Mouse (Mus musculus) MEL-GATA-1-ER (cell line): ENCODE results near the gene Cfp.

Source experiments
- DNase-seq: peaks from one replicate; pipeline ENCODE4 v3.0.0-alpha.2; 2012; ENCODE audit warnings: low read depth; ENCODE audit errors: extremely low read depth

The Cfp gene

GRCm38 (mm10) chrX:20931364-20931763 is at the start of gene Cfp:
Gene Cfp, minus strand, starts transcription at chrX:20931555.
- peak; percentile 65 for DNase-seq

- DNase-seq: peak; percentile 29
Observed at GRCm38 (mm10) chrX:20980901-20981300, 49.5 kb upstream of the Cfp start.

- peak; percentile 93 for DNase-seq
Observed at GRCm38 (mm10) chrX:20961477-20962378, 30.4 kb upstream of the Cfp start, which contains the start of gene Uxt. Gene Uxt, minus strand, starts transcription at chrX:20962017.

- DNase-seq: peak; percentile 98
Observed at GRCm38 (mm10) chrX:20950191-20950880, 19.0 kb upstream of the Cfp start, which contains the start of gene Elk1. Gene Elk1, minus strand, starts transcription at chrX:20950608.

- DNase-seq: peak; percentile 16
Observed at GRCm38 (mm10) chrX:20946055-20946454, 14.7 kb upstream of the Cfp start.

- DNase-seq: no peak
Observed at GRCm38 (mm10) chrX:20931963-20932362, 608 bp upstream of the Cfp start.

GRCm38 (mm10) chrX:20929859-20930258 is 1.5 kb downstream of the Cfp start:
- no peak for DNase-seq

- DNase-seq: no peak
Observed at GRCm38 (mm10) chrX:20924976-20925375, 6.4 kb downstream of the Cfp start.

GRCm38 (mm10) chrX:20923506-20923905 is 7.8 kb downstream of the Cfp start:
- DNase-seq: no peak

GRCm38 (mm10) chrX:20921366-20921765 is 10.0 kb downstream of the Cfp start:
- no peak for DNase-seq

- peak; percentile 39 for DNase-seq
Observed at GRCm38 (mm10) chrX:20920844-20921364, 10.5 kb downstream of the Cfp start, which contains the start of gene Syn1. Gene Syn1, minus strand, starts transcription at chrX:20921004.

GRCm38 (mm10) chrX:20920249-20920843 is 11.0 kb downstream of the Cfp start:
- DNase-seq: no peak

GRCm38 (mm10) chrX:20915075-20915474 is 16.3 kb downstream of the Cfp start:
- no peak for DNase-seq

- DNase-seq: peak; percentile 61
Observed at GRCm38 (mm10) chrX:20913726-20914125, 17.6 kb downstream of the Cfp start.

- DNase-seq: peak; percentile 68
Observed at GRCm38 (mm10) chrX:20910074-20910473, 21.3 kb downstream of the Cfp start.
